Mouse (Mus musculus): ENCODE measurements at regions not wholly inside any gene's neighbourhood (a gene's known extent, or its start where the extent isn't known, plus 50 kb on each side); places are given as distances from the start of the nearest gene placed in this dataset.
"Not testable (repeated sequence)": the region's sequence is repeated elsewhere in the genome, so short reads cannot be mapped to it uniquely, and the experiment has no call there.

DNA sequence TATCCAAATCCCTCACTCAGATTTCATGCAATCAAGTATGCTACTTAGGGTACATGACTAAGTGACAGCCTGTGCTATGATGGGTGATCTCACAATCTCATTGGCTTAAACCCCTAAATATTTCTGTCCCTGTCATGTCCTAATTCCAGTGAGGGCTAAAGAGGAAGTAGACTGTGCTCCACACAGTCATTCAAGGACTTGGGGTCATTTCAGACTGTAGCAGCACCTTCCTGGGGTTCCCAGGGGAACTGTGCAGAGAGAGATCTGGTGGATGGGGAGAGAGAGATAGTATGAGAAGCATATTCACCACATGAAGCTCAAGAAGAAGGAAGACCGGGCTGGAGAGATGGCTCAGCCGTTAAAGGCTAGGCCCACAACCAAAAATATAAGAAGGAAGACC is 100.7 kb downstream of the H2al2a start:
- DNase-seq (ENCODE audit: low spot score) = no peak

GRCm38 (mm10) chr2:17892661-17893060 is 104.1 kb downstream of the H2al2a start:
- DNase-seq (ENCODE audit: low spot score) = not testable (repeated sequence)

- no peak for DNase-seq (ENCODE audit: low spot score)
Measured at GRCm38 (mm10) chr2:17887699-17888098, 109.1 kb downstream of the H2al2a start.

DNA sequence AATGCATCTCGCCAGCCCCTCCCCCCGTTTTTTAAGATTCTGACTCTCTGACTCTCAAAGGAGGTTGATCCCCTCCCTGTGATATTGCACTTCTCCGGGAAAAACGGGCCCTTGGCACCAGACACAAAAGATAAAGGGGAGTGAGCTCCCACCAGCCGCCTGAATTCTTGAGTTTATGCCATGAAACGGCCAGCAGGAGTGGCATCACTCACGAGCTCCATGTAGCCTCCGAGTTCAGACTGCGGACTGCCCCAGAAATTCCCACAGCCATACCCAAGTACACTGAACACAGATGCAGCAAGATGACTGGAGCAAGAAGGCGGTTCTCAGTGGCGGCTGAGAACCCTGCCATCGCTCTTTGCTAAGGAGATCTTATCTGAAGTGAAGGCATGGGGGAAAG is 114.4 kb downstream of the H2al2a start:
- DNase-seq (ENCODE audit: low spot score) = no peak

DNA sequence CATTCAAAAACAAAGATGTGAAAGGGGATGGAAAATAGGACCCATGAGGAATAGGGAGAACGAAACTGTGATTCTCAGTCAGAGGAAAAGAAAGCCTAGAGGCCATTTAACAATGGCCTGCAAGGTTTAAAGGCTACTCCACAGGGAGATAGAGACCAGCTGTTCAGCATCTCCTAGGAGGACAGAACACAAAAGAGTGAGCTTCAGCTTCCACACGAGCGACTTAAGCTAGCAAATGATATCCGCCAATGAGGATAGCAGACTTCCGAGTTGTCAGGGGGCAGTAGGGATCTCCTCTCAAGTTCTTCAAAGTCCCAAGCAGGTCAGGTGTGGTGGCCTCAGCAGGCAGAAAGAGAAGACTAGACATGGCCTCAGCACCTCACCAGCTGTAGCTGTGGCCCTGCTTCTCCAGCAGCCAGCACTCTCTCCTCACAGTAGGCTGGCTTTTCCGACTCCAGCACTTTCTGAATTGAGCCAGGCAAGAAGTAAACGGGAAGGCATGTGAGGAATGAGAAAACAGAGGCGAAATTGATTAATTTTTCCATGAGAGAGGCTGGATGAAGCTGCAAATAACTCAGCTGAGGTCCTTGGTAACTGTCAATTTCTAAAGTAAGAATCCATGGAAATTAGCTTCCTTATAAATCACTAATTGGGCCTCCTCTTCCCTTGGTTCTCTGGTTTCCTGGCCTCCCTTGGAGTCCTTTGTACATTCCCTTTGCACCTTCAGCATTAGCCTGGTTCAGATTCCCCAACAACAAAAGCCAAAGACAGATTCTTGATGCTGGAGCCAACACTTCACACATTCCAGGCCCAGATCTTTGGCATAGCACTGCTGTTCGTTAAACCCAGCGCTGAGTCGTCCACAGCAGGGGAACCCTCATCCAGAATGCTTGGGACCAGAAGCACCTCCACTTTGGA is 115.7 kb downstream of the H2al2a start:
- no peak for DNase-seq (ENCODE audit: low spot score)

DNA sequence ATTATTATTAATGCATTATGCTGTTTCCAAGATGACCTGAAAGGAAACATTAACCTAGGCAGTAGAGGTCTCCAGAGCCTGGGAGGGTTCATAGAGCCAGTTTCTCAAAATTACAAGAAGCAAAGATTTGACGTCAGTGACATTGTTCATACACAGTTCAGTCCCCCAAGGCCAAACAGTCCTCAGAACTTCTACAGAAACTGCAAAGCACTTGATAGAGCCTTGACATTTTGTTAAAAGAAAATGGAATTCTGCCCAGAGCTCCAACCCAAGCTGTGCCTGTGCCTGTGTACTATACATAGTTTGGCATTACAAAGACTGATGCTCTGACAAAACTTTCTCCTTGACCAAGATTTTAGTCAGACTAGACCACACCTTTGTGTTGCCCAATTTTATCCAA is 118.9 kb downstream of the H2al2a start:
- no peak for DNase-seq (ENCODE audit: low spot score)

DNA sequence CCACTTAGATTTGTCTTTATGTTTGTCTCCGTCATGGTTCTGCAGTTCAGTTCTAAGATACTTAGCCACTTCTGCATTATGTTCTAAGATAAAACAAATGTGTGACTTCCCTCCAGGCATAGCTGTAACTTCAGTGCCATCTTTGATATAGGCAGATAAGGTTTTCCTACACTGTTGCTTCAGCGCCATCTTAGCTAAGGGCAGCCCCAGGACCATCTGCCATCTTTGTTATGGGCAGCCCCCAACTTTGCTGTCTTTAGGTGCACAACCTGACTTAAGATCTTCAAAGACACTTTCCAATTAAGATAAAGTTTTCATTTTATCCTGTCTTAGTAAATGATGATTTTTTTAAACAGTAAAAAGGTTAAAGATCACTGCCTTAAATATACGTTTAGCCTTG is 119.8 kb downstream of the H2al2a start:
- no peak for DNase-seq (ENCODE audit: low spot score)

DNA sequence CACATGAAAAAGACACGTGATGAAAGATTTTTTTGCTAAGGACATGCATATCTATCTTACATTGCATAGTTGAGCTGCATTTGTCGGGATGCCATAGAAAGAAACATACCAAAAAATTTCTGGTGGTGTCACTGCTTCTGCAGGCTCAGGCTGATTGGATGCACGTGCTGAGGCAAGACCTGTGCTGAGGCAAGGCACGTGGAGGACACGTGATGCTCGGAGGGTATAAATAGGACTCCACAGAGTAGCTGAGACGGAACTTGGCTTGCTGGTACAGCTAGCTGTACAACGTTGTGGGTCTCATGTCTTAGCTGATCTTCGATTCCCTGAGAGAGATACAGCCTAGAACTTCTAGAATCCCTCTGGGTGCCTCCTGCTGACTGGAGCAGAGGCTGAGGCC is 120.6 kb downstream of the H2al2a start:
- no peak for DNase-seq (ENCODE audit: low spot score)

DNA sequence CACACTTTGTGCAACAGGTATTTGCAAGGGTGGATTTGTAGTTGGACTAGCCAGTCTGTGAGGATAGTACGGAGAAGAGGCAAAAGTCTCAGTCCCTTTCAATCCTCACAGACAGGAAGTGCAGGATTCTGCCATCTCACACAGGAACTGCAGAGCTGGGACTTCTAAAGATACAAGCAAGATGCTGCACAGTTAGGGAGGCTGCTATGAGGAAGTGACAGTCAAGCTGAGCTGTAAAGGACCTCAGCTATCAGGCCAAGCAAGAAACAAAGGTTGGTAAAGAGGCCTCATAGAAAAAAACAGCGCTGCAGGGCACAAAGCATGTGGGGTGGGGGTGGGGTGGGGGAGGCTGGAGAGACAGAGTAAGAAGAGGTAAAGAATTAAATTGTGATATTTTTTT is 126.2 kb downstream of the H2al2a start:
- no peak for DNase-seq (ENCODE audit: low spot score)

DNA sequence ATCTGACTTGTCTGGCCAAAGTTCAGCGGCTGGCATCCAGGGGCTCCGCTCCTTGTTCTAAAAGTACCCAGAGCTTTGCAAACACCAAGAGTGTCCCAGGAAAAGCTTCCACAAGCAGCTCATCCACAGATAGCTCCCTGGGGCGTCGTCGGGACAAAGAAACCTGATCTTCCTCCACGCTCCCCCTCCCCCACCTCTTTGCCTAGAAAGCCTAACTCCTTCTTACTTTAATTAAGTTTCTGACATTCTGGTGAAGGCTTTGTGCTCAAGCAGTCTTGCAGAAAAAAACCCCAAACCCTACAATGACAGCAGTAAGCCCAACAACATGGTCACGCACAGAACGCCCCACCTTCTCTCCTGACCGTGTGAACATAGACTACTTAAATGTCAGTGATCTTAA is 128.6 kb downstream of the H2al2a start:
- DNase-seq (ENCODE audit: low spot score) = no peak

DNA sequence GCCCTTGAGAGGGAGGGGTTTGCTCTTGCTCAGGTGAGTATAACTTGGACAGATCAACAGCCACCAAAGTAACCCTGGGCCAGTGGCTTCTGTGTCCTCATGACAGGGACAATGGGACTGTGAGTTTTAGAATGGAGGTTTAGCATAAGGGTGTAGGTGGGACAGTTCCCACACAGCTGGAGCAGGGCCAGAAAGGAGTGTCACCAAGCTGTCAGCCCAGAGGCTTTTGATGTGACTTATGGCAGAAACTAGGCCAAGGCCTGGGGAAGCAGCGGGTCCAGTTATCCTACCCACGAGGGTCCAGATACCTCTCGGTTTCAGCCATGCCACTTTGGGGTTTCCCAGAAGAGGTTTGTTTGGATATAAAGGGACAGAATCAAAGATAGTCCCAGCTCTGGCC is 129.4 kb downstream of the H2al2a start:
- DNase-seq (ENCODE audit: low spot score) = no peak

DNA sequence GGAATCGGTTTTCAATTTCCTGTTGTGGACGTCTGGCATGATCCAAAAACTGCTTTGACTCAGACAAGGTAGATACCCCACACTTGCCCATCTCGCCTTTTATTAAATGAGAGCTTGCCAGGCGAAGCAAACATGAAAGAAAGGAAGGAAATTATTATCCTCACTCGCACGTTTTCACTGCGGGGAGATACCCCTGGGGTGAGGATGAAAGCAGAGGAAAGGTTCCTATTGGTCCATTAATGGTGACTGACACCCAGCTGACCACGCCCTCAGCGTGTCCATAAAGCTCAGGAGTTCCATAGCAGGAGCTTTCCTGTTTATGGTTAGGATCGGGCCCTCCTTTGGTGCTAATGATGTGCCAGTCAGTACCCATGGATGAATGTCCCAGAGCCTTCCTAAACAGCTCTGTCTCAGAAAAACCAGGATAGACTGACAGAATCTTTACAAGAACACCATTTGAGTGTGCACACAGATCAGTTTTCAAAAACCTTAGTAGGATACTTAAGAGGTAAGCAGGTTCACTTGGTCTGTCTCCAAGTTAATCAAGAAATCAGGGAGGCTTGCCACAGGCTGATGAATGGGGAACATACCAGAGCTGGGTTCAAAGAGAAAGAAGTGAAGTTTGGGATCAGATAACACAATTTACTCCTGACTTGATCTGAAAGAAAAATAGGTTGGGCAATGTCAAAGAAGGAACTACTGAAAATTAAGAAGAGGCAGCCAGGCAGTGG is 130.7 kb upstream of the Nebl start:
- DNase-seq (ENCODE audit: low spot score) = no peak

- no peak for DNase-seq (ENCODE audit: low spot score)
Measured at GRCm38 (mm10) chr2:17860922-17861559, 129.8 kb upstream of the Nebl start.

GRCm38 (mm10) chr2:17859234-17859633 is 128.0 kb upstream of the Nebl start:
- DNase-seq (ENCODE audit: low spot score) = no peak

GRCm38 (mm10) chr2:17858326-17858725 is 127.1 kb upstream of the Nebl start:
- DNase-seq (ENCODE audit: low spot score) = no peak

- DNase-seq (ENCODE audit: low spot score) = no peak
Measured at GRCm38 (mm10) chr2:17855566-17856264, 124.5 kb upstream of the Nebl start.

GRCm38 (mm10) chr2:17854088-17854487 is 122.8 kb upstream of the Nebl start:
- DNase-seq (ENCODE audit: low spot score) = no peak

- DNase-seq (ENCODE audit: low spot score) = no peak
Measured at GRCm38 (mm10) chr2:17853500-17854011, 122.3 kb upstream of the Nebl start.

DNA sequence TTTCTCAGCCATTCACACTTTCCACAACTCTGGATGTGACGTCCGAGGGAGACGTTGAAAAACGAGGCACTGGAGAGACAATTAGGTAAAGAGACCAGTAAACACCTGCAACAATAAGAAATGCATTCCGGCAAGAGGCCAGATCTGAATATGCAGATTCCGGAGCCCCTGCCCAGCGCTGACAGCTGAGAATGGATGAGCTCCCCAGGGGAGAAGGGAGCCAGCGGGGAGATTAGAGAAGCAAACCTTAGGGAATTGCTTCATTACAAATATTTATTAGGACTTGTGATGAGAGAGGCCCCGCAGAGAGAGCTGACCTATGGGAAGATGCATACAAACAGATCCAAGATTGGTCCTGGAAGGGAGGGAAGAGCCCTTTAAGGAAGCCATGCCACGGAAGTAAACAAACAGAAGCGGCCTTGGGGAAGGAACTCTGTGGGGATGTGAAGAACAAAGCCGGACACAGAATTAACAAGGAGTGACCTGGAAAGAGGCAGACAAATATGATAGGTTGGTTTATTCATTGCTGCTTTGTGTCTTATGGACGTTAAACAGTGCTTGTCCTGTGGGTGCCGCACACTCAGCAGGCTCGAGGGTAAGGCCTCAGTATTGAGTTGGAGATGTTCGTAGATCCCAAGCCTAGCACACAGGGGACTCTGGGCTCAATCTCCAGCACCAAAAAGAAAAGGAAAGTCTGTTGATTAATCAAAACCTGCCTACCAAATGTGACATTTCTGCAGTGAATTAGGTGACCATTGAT is 121.7 kb upstream of the Nebl start:
- DNase-seq (ENCODE audit: low spot score) = no peak

DNA sequence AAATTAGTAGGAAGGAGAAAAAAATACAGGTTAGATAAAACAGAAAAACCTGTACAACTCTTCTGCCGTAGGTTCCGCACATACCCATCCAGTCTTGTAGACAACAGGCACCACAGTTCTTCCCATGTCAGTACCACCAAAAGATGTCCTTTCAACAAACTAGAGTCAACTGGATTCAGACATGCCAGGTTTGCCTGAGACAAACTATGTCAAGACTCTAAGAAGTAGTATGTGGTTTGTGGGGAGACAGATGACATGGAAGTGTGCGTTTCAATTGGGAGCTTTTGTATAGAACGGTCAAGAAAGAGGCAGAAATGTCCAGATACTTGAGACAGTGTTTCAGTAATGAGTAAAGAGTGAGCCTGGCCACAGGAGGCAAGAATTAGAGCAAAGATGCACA is 119.5 kb upstream of the Nebl start:
- DNase-seq (ENCODE audit: low spot score) = no peak

- no peak for DNase-seq (ENCODE audit: low spot score)
Measured at GRCm38 (mm10) chr2:17849267-17849666, 118.0 kb upstream of the Nebl start.
